Mouse (Mus musculus) liver, adult 2 months (tissue): Measurements from ENCODE around the gene Pank3. TPM values are rescaled to one million over a fixed set of nuclear protein-coding genes. Genes with fewer than 3 reads are reported as not detected.

Experiments
- DNase-seq: peaks from one replicate; pipeline ENCODE4 v3.0.0-alpha.2; 2011; ENCODE audit warnings: low read depth, low spot score; ENCODE audit errors: extremely low read depth
- H3K27ac ChIP-seq: fragments of 200-500 bp; replicated peaks from 2 replicates; pipeline ENCODE4 v1.5.1; 2012; ENCODE audit warnings: low read depth, mild to moderate bottlenecking, control low read depth, inconsistent platforms, low read length; ENCODE audit not compliant: insufficient read depth
- H3K27me3 ChIP-seq: fragments of 200-500 bp; 2 replicates; pipeline ENCODE4 v1.6.1; 2012; ENCODE audit warnings: mild to moderate bottlenecking, moderate library complexity, low read length, inconsistent platforms; ENCODE audit not compliant: control insufficient read depth, insufficient read depth
- H3K36me3 ChIP-seq: fragments of 200-500 bp; 2 replicates; pipeline ENCODE4 v1.6.1; 2012; ENCODE audit warnings: low read length, inconsistent platforms; ENCODE audit not compliant: control insufficient read depth, insufficient read depth
- H3K4me1 ChIP-seq: fragments of 200-500 bp; 2 replicates; pipeline ENCODE4 v1.6.1; 2011; ENCODE audit warnings: low read length; ENCODE audit not compliant: control insufficient read depth, insufficient read depth
- H3K4me3 ChIP-seq: fragments of 200-500 bp; 2 replicates; pipeline ENCODE4 v1.5.1; 2011; ENCODE audit warnings: low read depth, mild to moderate bottlenecking, control low read depth, low read length, moderate library complexity; ENCODE audit not compliant: insufficient read depth
- H3K79me2 ChIP-seq: fragments of 200-500 bp; 2 replicates; pipeline ENCODE4 v1.6.1; 2012; ENCODE audit warnings: inconsistent platforms, mild to moderate bottlenecking, low read length, moderate library complexity; ENCODE audit not compliant: control insufficient read depth, insufficient read depth
- H3K9ac ChIP-seq: fragments of 200-500 bp; 2 replicates; pipeline ENCODE4 v1.6.1; 2012; ENCODE audit warnings: low read depth, mild to moderate bottlenecking, control low read depth, inconsistent platforms, low read length
- CTCF ChIP-seq: fragments of 200-500 bp; IDR thresholded peaks from 2 replicates; pipeline ENCODE4 v1.5.1; 2011; ENCODE audit warnings: low read depth, low read length, control low read depth
- POLR2A ChIP-seq: fragments of 200-500 bp; IDR thresholded peaks from 2 replicates; pipeline ENCODE4 v1.6.1; 2011; ENCODE audit warnings: low read length, control low read depth; ENCODE audit not compliant: insufficient read depth; ENCODE audit errors: extremely low read depth
- WGBS: fragments of 180-500 bp; shearing (Covaris S2); methylation state at CpG from one replicate; pipeline ENCODE4 v1.1.7; 2018; 5-methylcytosine and 5-hydroxymethylcytosine counted together
- polyA plus RNA-seq: library from polyadenylated mRNA; depleted of rRNA; stranded (reverse); fragments of >200 nt; gene quantifications from 2 replicates; pipeline ENCODE4 v1.2.3, GENCODE M21; 2012
- total RNA-seq: library from RNA; depleted of rRNA; stranded (reverse); fragments of >200 nt; gene quantifications from 2 replicates; pipeline ENCODE4 v1.2.3, GENCODE M21; 2014

Pank3 gene
- total and polyA plus RNA-seq, 2 experiments, result 5.7 to 58.1 TPM

DNA sequence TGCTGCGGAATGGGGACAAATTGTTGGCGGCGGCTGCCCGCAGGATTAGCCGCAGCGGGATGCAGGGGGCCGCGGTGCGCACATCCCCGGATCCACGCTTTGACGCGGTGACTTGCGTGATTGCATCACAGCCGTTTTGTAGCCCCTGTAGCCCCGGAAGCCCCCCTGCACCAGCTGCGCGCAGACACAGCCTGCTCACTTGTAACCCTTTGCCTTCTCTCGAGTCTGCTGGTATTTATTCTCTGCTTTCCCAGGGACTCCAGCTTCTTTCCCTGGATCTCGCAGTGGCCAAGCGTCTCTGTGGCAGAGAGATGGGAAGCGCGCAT lies 29.2 kb downstream of the Pank3 start:
- 6% methylated on average over 23 of the region's 23 CpGs for WGBS

DNA sequence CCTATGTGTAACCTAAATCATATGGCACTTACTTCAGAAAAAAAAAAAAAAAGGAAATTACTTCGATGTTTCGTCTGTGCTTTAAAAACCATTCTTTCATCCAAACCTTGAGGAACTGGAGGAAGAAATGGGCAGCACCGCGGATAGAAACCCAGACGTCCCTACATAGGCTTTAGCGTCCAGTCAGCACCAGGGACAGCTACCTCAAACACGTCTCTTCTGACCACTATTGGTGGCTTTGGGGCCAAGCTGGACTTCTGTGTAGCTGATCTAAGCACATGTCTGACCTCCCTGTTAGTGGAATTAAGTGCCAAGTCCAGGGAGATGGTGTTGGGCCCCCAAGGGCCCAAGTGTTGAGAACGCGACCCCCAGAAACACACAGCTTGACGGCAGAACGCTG lies 29.6 kb downstream of the Pank3 start, which contains the start of gene Fbll1:
Gene Fbll1, minus strand, starts transcription at position 11 of the 400 bp plus-strand sequence.
- no peaks in the 10 kb centered on the region for H3K79me2 ChIP-seq
- no peaks in the 10 kb centered on the region for H3K36me3 ChIP-seq
- no peak within 1 kb of the TSS for H3K4me3 ChIP-seq
- no peak within 1 kb of the TSS for H3K27ac ChIP-seq
- DNase-seq, result peak; percentile 18
- 17% methylated on average over 11 of the region's 11 CpGs for WGBS
- peaks cover 14% of the 10 kb centered on the region for H3K27me3 ChIP-seq
- H3K9ac ChIP-seq, result no peak within 1 kb of the TSS
- TF ChIP-seq POLR2A, result no peak
- TF ChIP-seq CTCF, result no peak
- no peaks in the 10 kb centered on the region for H3K4me1 ChIP-seq

More for the DNA sequence above, 29.2 kb downstream of the Pank3 start:
- Histone ChIP-seq H3K27me3 (peaks cover 14% of the 10 kb centered on the region), H3K4me1 (no peaks in the 10 kb centered on the region), H3K27ac (no peak overlapping the region), H3K36me3 (no peaks in the 10 kb centered on the region), H3K79me2 (no peaks in the 10 kb centered on the region), H3K9ac (no peak overlapping the region), H3K4me3 (no peak overlapping the region)
- TF ChIP-seq POLR2A, result no peak
- TF ChIP-seq CTCF, result no peak
- DNase-seq, result no peak

DNA sequence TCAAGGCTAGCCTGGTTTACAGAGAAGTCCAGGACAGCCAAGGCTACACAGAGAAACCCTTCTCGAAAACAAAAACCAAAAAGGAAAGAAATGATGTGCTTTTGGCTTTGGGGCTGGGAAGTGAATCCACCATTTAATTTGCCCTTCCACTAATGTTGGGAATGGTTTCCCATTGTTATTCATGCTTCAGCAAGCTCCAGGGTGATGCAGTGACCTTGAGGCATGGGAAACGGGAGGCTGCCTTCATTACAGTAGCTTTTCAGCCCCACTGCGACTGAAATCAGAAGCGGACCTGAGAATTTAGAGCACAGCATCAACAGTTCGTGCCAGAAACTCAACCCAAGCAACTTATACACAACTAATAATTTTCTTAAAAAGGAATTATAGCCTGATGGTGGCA lies 32.0 kb downstream of the Pank3 start:
- no peak for TF ChIP-seq POLR2A
- no peak for TF ChIP-seq CTCF
- H3K79me2 ChIP-seq, result no peaks in the 10 kb centered on the region
- no peaks in the 10 kb centered on the region for H3K4me1 ChIP-seq
- H3K4me3 ChIP-seq, result no peak overlapping the region
- WGBS, result 76% methylated on average over 5 of the region's 5 CpGs
- no peak overlapping the region for H3K9ac ChIP-seq
- no peak overlapping the region for H3K27ac ChIP-seq
- no peaks in the 10 kb centered on the region for H3K36me3 ChIP-seq
- no peak for DNase-seq
- H3K27me3 ChIP-seq, result peaks cover 14% of the 10 kb centered on the region

DNA sequence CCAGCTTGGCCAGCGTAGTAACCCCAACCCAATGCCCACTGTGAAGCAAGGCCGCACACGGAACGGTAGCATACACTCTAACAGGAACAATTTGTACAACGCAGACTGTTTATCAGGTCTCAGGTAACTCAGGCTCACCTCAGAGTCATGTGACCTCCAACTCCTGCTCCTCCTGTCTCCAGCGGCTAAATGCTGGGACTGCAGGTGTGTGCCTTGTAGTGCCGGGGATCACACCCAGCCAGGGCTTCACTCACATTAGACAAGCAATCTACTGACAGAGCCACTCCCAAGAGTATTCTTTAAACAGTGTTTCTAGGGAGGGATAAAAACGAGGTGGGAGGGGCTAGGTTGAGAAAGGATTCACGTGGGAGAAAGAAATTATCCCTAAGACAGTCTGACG lies 42.2 kb downstream of the Pank3 start:
- Histone ChIP-seq H3K79me2 (no peaks in the 10 kb centered on the region), H3K27me3 (no peaks in the 10 kb centered on the region), H3K4me3 (no peak overlapping the region), H3K36me3 (peaks cover 61% of the 10 kb centered on the region), H3K4me1 (no peaks in the 10 kb centered on the region), H3K9ac (no peak overlapping the region), H3K27ac (no peak overlapping the region)
- WGBS, result 87% methylated on average over 10 of the region's 10 CpGs
- TF ChIP-seq POLR2A (no peak), CTCF (no peak)
- no peak for DNase-seq

DNA sequence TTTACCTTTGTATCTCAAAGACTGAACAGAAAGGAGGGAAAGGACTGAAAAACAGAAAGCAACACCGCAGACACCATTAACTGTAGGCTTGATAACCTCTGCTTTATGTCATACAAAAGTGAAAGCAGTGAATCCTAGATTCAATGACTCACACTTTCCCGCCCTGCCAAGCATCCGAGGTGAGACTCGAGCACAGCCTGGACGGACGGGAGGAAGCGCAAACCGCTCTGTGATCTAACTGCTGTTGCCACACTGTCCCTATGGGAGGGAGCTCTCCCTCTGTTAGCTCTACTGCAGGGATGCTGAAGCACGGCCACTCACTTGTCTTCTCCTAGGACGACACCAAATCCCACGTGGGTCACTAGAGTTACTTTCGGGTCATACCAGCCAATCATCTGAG lies 47.0 kb downstream of the Pank3 start:
- no peak for TF ChIP-seq POLR2A
- no peak for TF ChIP-seq CTCF
- 87% methylated on average over 12 of the region's 12 CpGs for WGBS
- peaks cover 75% of the 10 kb centered on the region for H3K36me3 ChIP-seq
- no peak overlapping the region for H3K27ac ChIP-seq
- no peak overlapping the region for H3K4me3 ChIP-seq
- no peaks in the 10 kb centered on the region for H3K79me2 ChIP-seq
- no peak overlapping the region for H3K9ac ChIP-seq
- no peak for DNase-seq
- no peaks in the 10 kb centered on the region for H3K4me1 ChIP-seq
- no peaks in the 10 kb centered on the region for H3K27me3 ChIP-seq

DNA sequence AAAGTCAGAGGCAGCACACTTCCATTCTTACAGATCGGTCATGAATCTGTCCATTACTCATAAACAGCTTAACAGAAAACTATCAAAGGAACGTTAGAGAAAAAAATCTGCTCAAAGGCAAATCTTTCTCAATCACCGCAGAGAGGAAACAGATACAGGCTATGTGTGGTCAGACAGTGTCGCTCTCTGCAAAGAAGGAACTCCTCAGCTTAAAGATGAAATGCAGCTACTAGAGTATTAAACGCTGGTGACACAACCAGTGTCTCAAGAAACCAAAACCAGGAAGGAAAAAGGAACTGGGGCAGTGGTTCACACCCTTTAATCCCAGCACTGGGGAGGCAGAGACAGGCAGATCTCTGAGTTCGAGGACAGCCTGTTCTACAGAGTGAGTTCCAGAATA lies 58.4 kb downstream of the Pank3 start:
- Histone ChIP-seq H3K4me1 (peaks cover 3% of the 10 kb centered on the region; the same call in 1 of the 2 replicates), H3K9ac (no peak overlapping the region), H3K79me2 (peaks cover 9% of the 10 kb centered on the region; the same call in 1 of the 2 replicates), H3K27me3 (no peaks in the 10 kb centered on the region), H3K4me3 (no peak overlapping the region), H3K36me3 (peaks cover 70% of the 10 kb centered on the region), H3K27ac (no peak overlapping the region)
- peak; percentile 8 for DNase-seq
- 87% methylated on average over 6 of the region's 6 CpGs for WGBS
- TF ChIP-seq CTCF (no peak), POLR2A (no peak)
